Mouse (Mus musculus) brain, embryonic 14.5 days (tissue): ENCODE measurements around the gene Muc5b. TPM values are rescaled to one million over a fixed set of nuclear protein-coding genes. Genes with fewer than 3 reads are reported as not detected.
A peak's percentile ranks its signal among the peaks of the same experiment; 100 is the strongest.

Source experiments
- DNase-seq: peaks from one replicate; pipeline ENCODE4 v3.0.0-alpha.2; 2011; ENCODE audit warnings: low read depth
- CTCF ChIP-seq: fragments of 200-500 bp; IDR thresholded peaks from 2 replicates; pipeline ENCODE4 v1.5.1; 2012; ENCODE audit warnings: inconsistent platforms, mild to moderate bottlenecking, moderate library complexity, borderline replicate concordance; ENCODE audit not compliant: insufficient read depth, insufficient read length; ENCODE audit errors: extremely low read depth
- POLR2A ChIP-seq: fragments of 200-500 bp; IDR thresholded peaks from 2 replicates; pipeline ENCODE4 v1.6.1; 2012; ENCODE audit warnings: mild to moderate bottlenecking, inconsistent platforms, borderline replicate concordance; ENCODE audit not compliant: poor library complexity, insufficient read depth, insufficient read length, severe bottlenecking; ENCODE audit errors: extremely low read depth
- polyA plus RNA-seq: library from polyadenylated mRNA; depleted of rRNA; stranded (reverse); fragments of >200 nt; gene quantifications from 2 replicates; pipeline ENCODE4 v1.2.3, GENCODE M21; 2012

Muc5b gene
- polyA plus RNA-seq, 1 experiment: not detected

- TF ChIP-seq POLR2A: no peak
- TF ChIP-seq CTCF: no peak
These were observed 14.5 kb upstream of the Muc5b start for GRCm38 (mm10) chr7:141824398-141824797.

GRCm38 (mm10) chr7:141835941-141836340 is 2.9 kb upstream of the Muc5b start:
- no peak for TF ChIP-seq CTCF
- TF ChIP-seq POLR2A: no peak
- DNase-seq: no peak

More at GRCm38 (mm10) chr7:141824398-141824797, 14.5 kb upstream of the Muc5b start:
- no peak for DNase-seq

- no peak for TF ChIP-seq POLR2A
- no peak for TF ChIP-seq CTCF
- DNase-seq: no peak
These were observed 2.4 kb upstream of the Muc5b start for GRCm38 (mm10) chr7:141836423-141836822.

GRCm38 (mm10) chr7:141840354-141840753 is 1.5 kb downstream of the Muc5b start:
- no peak for DNase-seq
- TF ChIP-seq POLR2A: no peak
- TF ChIP-seq CTCF: no peak

GRCm38 (mm10) chr7:141861046-141861445 is 22.2 kb downstream of the Muc5b start:
- TF ChIP-seq POLR2A (no peak), CTCF (no peak)
- no peak for DNase-seq

- no peak for TF ChIP-seq POLR2A
- TF ChIP-seq CTCF: no peak
- DNase-seq: no peak
These were observed 30.8 kb downstream of the Muc5b start for GRCm38 (mm10) chr7:141869644-141870043.

GRCm38 (mm10) chr7:141870553-141870952 is 31.7 kb downstream of the Muc5b start:
- DNase-seq: peak; percentile 3

GRCm38 (mm10) chr7:141874891-141875290 is 36.0 kb downstream of the Muc5b start:
- no peak for DNase-seq
- TF ChIP-seq POLR2A: no peak
- TF ChIP-seq CTCF: no peak

More at GRCm38 (mm10) chr7:141870553-141870952, 31.7 kb downstream of the Muc5b start:
- no peak for TF ChIP-seq POLR2A
- no peak for TF ChIP-seq CTCF

- TF ChIP-seq CTCF: no peak
- no peak for TF ChIP-seq POLR2A
- DNase-seq: no peak
These were observed 39.9 kb downstream of the Muc5b start for GRCm38 (mm10) chr7:141878813-141879212.

- DNase-seq: no peak
- no peak for TF ChIP-seq POLR2A
- no peak for TF ChIP-seq CTCF
These were observed 53.3 kb downstream of the Muc5b start for GRCm38 (mm10) chr7:141892151-141892550.

- DNase-seq: no peak
These were observed 63.0 kb downstream of the Muc5b start for GRCm38 (mm10) chr7:141901825-141902224.

GRCm38 (mm10) chr7:141902269-141902729 is 63.4 kb downstream of the Muc5b start:
- peak; percentile 74 for TF ChIP-seq POLR2A
- TF ChIP-seq CTCF: no peak
- DNase-seq: peak; percentile 100

More at GRCm38 (mm10) chr7:141901825-141902224, 63.0 kb downstream of the Muc5b start:
- no peak for TF ChIP-seq CTCF
- TF ChIP-seq POLR2A: no peak

GRCm38 (mm10) chr7:141902791-141903190 is 63.9 kb downstream of the Muc5b start:
- TF ChIP-seq POLR2A (no peak), CTCF (no peak)
- no peak for DNase-seq

GRCm38 (mm10) chr7:141908591-141908990 is 69.7 kb downstream of the Muc5b start:
- no peak for TF ChIP-seq CTCF
- TF ChIP-seq POLR2A: no peak
- peak; percentile 11 for DNase-seq
